Mouse (Mus musculus) urinary bladder, adult 2 months (tissue): ENCODE data around the gene Glo1. TPM values are rescaled to one million over a fixed set of nuclear protein-coding genes. Genes with fewer than 3 reads are reported as not detected.

Experiments used
- DNase-seq: peaks from one replicate; pipeline ENCODE4 v3.0.0; 2022; ENCODE audit warnings: low spot score
- polyA plus RNA-seq: library from polyadenylated mRNA; depleted of rRNA; stranded (reverse); fragments of >200 nt; gene quantifications from 2 replicates; pipeline ENCODE4 v1.2.3, GENCODE M21; 2012

Glo1 gene
- polyA plus RNA-seq, 1 experiment = 115 TPM

DNA sequence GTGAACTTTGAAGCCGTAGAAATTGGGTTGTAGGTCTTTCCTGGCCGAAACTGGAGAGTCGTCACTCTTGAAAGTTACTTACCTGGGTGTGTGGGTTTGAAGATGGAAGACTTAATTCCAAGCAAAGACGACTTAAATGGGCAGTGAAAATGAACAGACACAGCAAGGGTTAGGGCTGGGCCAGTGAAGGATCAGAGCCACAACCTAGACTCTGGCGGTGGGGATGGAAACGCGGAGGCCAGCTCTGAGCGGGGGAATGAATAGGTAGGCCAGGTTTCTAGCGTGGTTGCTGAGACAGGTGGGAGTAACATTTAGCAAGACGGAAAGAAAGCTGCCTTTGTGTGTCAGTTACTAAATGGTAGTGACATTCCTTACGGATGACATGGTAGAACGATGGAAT is 49.7 kb downstream of the Glo1 start:
- DNase-seq = no peak

DNA sequence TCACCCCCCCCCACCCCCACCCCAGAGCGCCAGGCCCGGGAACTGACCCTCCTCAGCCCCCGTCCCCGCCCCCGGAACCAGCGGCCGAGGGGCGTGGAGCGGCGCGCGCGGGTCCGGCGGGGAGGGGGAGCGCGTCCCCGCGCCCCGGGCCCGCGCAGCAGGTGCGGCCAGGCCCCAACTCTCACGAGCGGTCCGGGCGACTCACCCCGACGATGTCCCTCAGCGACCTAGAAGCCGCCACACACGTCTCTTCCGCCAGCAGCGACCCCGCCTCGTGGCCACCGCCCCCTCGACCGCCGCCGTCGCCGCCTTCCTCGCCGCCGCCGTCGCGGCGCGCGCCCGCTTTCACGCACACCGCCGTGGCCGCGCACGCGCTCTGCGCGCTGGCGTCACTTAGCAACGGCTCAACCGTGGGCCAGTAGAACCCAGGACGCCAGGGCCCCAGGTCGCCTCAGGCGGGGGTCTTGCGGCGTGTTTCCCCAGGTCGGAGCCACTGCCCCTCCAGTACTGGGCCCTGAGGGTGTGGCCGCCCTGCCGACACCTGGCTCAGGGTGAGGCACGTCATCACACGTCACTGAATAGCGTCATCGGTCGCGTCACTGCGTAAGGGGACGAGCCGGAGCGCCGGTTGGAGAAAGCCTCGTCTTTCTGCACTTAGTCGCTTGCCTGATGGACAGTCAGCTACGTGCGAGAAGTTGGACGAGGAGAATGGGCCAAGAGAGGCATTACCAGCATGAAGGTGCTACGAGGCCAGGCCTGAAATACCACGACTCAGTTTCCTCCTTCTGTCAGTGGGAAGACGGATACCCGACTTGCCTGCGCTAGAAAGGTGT is 50.5 kb downstream of the Glo1 start, which contains the start of gene Btbd9:
TSS of gene Btbd9 (minus strand) at position 548 of the 833 bp plus-strand sequence.
- DNase-seq = peak; percentile 99

- no peak for DNase-seq
Measured at GRCm38 (mm10) chr17:30575121-30575904, 51.4 kb downstream of the Glo1 start.

DNA sequence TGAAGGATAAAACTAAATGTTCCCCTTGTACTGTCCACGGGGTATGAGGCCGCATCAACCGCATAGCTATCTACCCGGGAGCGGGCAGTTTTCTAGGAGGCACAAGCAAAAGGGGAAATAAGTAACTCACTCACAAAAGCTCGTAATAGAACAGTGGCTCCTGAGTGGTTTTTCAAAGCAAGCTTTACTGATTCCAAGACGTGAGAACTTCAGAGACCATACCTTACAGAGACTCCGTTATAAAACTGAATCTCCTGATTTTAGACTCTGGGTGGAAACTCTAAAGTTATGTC is 51.9 kb downstream of the Glo1 start:
- no peak for DNase-seq

- no peak for DNase-seq
Measured at GRCm38 (mm10) chr17:30573990-30574782, 52.5 kb downstream of the Glo1 start.

DNA sequence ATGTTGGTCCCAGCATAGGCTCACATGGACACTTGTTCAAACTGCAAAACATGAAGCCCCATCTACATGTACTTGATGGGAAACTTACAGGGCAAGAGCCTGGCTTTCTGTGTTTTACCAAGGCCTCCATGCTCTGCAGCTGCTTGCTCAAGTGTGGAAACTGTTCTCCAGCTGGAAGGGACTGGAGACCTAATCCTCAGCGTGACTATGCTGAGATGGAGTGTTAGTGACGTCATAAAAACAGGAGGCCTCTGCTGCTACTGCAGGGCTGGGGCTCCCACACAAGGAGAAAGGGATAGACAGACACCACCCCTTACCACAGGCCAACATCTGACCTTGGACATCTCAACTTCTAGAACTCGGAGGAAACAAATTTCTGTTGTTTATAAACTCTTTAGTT is 55.7 kb downstream of the Glo1 start:
- DNase-seq = no peak

GRCm38 (mm10) chr17:30570173-30570572 is 56.5 kb downstream of the Glo1 start:
- no peak for DNase-seq

GRCm38 (mm10) chr17:30568473-30568872 is 58.2 kb downstream of the Glo1 start:
- DNase-seq = no peak

GRCm38 (mm10) chr17:30564971-30565370 is 61.7 kb downstream of the Glo1 start:
- DNase-seq = no peak

DNA sequence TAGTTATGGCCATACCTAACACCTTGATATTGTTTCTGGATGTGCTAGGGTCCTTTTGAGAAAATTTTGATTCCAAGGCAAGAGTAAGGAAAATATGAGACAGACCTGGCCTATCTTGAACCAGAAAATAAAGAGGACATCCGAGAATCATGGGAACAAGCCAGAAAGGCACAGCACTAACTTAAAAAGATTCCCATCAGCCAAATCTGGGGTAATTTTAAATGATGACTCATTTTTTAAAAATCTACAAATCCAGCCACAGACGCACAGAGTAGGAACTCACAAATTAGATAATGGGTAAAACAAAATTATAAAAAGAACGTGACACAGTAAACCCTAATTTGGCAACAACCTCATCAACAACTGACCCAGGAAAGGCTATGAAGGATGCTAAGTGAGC is 62.3 kb downstream of the Glo1 start:
- no peak for DNase-seq

- DNase-seq = no peak
Measured at GRCm38 (mm10) chr17:30563484-30564075, 63.1 kb downstream of the Glo1 start.

GRCm38 (mm10) chr17:30562770-30563169 is 63.9 kb downstream of the Glo1 start:
- DNase-seq = no peak

- no peak for DNase-seq
Measured at GRCm38 (mm10) chr17:30559536-30559935, 67.1 kb downstream of the Glo1 start.

DNA sequence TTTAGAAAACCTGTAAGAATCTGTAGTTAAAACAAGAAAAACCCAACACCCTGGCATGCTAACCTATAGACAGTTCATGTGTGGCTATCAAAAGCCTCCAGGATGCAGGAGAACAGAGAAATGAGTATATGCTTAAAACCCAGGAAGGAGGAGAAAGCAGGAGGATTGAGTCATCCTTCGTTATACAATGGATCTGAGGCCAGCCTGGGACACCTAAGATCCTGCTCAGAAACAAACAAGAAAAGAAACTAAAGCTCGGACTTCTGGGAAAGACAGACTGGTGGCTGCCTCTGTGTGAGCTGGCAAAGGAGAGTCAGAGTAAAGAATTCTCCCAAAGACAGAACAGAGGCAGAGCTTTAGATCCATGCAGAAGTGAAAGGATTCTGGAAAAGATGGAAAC is 68.0 kb downstream of the Glo1 start:
- DNase-seq = no peak

DNA sequence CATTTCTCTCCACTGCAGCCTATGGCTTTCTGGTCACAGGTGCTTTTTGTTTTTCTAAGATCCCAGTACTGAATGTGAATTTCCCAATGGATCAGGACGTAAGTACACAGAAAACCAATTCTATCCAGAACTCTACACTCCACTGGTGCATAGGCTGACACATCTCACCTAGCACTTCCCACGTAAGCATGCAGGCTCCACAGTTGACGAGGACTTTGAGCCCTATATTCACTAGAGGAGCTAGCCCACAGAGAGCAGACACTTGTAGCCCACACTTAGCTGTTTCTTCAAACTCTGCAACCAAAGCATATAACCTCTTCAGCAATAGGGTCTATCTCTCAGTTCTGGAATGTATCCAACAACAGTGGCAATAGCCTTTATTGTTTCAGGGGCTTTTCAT is 70.2 kb downstream of the Glo1 start:
- no peak for DNase-seq

DNA sequence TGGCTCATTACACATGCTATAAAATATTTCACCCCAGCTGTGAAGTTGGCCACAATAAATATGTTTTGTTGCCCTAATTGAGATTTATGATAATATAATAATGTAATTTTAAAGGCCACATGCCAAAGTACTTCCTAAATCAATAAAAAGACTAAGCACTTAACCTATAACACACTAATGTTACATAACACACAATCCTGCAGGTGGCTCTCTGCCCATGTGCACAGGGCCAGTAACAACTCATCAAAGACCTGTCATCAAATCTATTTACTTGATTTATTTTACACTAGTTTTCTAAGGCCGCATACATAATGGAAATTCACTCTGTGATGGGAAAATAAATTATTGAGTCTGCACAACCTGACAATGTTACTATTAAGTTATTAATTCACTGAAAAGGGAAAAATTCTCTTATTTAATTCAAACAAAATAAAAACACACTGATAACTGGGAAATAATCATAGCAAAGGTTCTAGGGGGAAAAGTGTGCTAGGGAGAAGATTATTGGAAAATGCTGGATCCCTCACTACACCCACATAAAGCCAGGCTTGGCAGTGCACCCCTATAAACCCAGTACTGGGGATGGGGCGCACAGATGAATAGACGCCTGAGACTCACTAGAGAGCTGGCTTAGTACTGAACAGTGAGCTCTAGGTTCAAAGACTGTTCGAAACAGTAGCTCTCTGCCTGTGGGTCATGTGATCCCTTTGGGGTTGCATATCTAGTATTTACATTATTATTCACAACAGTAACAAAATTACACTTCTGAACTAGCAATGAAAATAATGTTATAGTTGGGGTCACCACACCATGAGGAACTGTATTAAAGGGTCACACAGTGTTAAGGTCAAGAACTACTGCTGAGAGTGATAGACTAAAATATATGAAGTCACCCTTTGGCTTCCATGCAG is 73.4 kb downstream of the Glo1 start:
- DNase-seq = no peak

DNA sequence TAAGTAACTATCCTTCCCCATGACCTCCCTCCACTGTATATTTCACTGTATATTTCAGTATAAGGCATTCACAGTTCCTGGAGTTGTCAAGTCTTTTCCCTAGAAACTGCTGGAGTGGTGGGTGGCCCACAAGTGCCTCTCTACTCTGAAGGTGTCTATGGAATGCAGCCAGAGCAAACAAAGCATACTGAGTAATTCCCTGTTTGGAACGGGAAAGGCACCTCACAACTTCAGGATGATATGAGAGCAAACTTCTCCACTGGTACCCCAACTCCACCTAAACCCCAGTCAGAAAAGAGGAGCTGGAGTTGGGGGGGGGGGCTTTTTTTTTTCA is 75.9 kb downstream of the Glo1 start:
- no peak for DNase-seq

GRCm38 (mm10) chr17:30549899-30550773 is 76.5 kb downstream of the Glo1 start:
- DNase-seq = no peak

- DNase-seq = no peak
Measured at GRCm38 (mm10) chr17:30539098-30539497, 87.6 kb downstream of the Glo1 start.

- DNase-seq = no peak
Measured at GRCm38 (mm10) chr17:30536651-30537050, 90.0 kb downstream of the Glo1 start.
